Mouse (Mus musculus) forebrain, postnatal 0 days (tissue): ENCODE data around the gene Inpp5a. TPM values are rescaled to one million over a fixed set of nuclear protein-coding genes. Genes with fewer than 3 reads are reported as not detected.

Experiments
- ATAC-seq: fragments of 200-750 bp; cut with Nextera tagmentation; 2 replicates; pipeline ENCODE4 v1.8.0; 2017; ENCODE audit warnings: mild to moderate bottlenecking, moderate library complexity
- DNase-seq: peaks from one replicate; pipeline ENCODE4 v3.0.0-alpha.2; 2015
- H3K27ac ChIP-seq: fragments of 300-500 bp; sonication (generic); 2 replicates; pipeline ENCODE4 v1.5.1; 2014; ENCODE audit warnings: low read depth, mild to moderate bottlenecking, antibody characterized with exemption, low read length, moderate library complexity, mixed read lengths
- H3K27me3 ChIP-seq: fragments of 300-500 bp; sonication (generic); 2 replicates; pipeline ENCODE4 v1.6.1; 2014; ENCODE audit warnings: mild to moderate bottlenecking, low read length, mixed read lengths; ENCODE audit not compliant: insufficient read depth
- H3K36me3 ChIP-seq: fragments of 300-500 bp; sonication (generic); 2 replicates; pipeline ENCODE4 v1.6.1; 2014; ENCODE audit warnings: mild to moderate bottlenecking, moderate library complexity; ENCODE audit not compliant: insufficient read depth
- H3K4me1 ChIP-seq: fragments of 300-500 bp; sonication (generic); 2 replicates; pipeline ENCODE4 v1.6.1; 2014; ENCODE audit warnings: antibody characterized with exemption; ENCODE audit not compliant: insufficient read depth
- H3K4me2 ChIP-seq: fragments of 300-500 bp; sonication (generic); 2 replicates; pipeline ENCODE4 v1.6.1; 2014; ENCODE audit warnings: low read depth, mild to moderate bottlenecking, moderate library complexity
- H3K4me3 ChIP-seq: fragments of 300-500 bp; sonication (generic); 2 replicates; pipeline ENCODE4 v1.5.1; 2014; ENCODE audit warnings: low read depth, low read length, mixed read lengths
- H3K9ac ChIP-seq: fragments of 300-500 bp; sonication (generic); 2 replicates; pipeline ENCODE4 v1.6.1; 2014; ENCODE audit warnings: mild to moderate bottlenecking
- H3K9me3 ChIP-seq: fragments of 300-500 bp; sonication (generic); 2 replicates; pipeline ENCODE4 v1.6.1; 2016; ENCODE audit warnings: low read length
- CTCF ChIP-seq: sonication (generic); IDR thresholded peaks from 2 replicates; pipeline ENCODE4 v1.5.1; 2016; ENCODE audit warnings: antibody characterized with exemption, control low read depth, low read depth
- WGBS: fragments of 180-500 bp; shearing (Covaris S2); extraction: QIAGEN DNeasy Blood & Tissue Kit; methylation state at CpG from one replicate; pipeline ENCODE4 v1.1.7; 2014; 5-methylcytosine and 5-hydroxymethylcytosine counted together
- polyA plus RNA-seq: library from polyadenylated mRNA; unstranded; fragments of >200 nt; fragmentation: Nextera tagmentation; extraction: Ambion mirVana; gene quantifications from 2 replicates; pipeline ENCODE4 v1.2.1, GENCODE M21; 2015
- total RNA-seq: library from RNA; depleted of rRNA; stranded (reverse); fragments of >200 nt; gene quantifications from 2 replicates; pipeline ENCODE4 v1.2.3, GENCODE M21; 2014

Gene Inpp5a
- total and polyA plus RNA-seq, 2 experiments from 2014 or later, result 8.8 to 16.3 TPM

- no peak for TF ChIP-seq CTCF
- H3K9ac ChIP-seq, result no peak overlapping the region
- 0 out of 2 replicates have a peak, but pooled peaks have one; percentile 4 for ATAC-seq
- peak; percentile 49 for DNase-seq
- no peaks in the 10 kb centered on the region for H3K9me3 ChIP-seq
- WGBS, result 3% methylated on average over 78 of the region's 78 CpGs
- H3K27ac ChIP-seq, result no peak overlapping the region
- H3K4me1 ChIP-seq, result peaks cover 8% of the 10 kb centered on the region; the same call in 1 of the 2 replicates
- H3K27me3 ChIP-seq, result peaks cover 52% of the 10 kb centered on the region
- H3K4me3 ChIP-seq, result no peak overlapping the region; the same call in 1 of the 2 replicates
- peak overlapping the region; percentile 35; the same call in 1 of the 2 replicates for H3K4me2 ChIP-seq
- no peaks in the 10 kb centered on the region for H3K36me3 ChIP-seq
Measured at GRCm38 (mm10) chr7:139580851-139581775, 192.2 kb downstream of the Inpp5a start.

GRCm38 (mm10) chr7:139581801-139582571 lies 193.1 kb downstream of the Inpp5a start:
- Histone ChIP-seq H3K4me1 (peaks cover 8% of the 10 kb centered on the region; the same call in 1 of the 2 replicates), H3K9me3 (no peaks in the 10 kb centered on the region), H3K27me3 (peaks cover 61% of the 10 kb centered on the region), H3K9ac (no peak overlapping the region), H3K36me3 (no peaks in the 10 kb centered on the region), H3K4me3 (peak overlapping the region; percentile 20), H3K27ac (no peak overlapping the region), H3K4me2 (peak overlapping the region; percentile 35)
- no peak for TF ChIP-seq CTCF
- DNase-seq (peak; percentile 56), ATAC-seq (peak; percentile 48; the same call in 1 of the 2 replicates)
- WGBS, result 2% methylated on average over 82 of the region's 82 CpGs

GRCm38 (mm10) chr7:139582595-139582994 lies 193.7 kb downstream of the Inpp5a start, which contains the start of gene Nkx6-2:
Nkx6-2 (minus strand) TSS chr7:139582797.
- H3K27me3 ChIP-seq, result peaks cover 66% of the 10 kb centered on the region
- H3K4me3 ChIP-seq, result peak within 1 kb of the TSS; percentile 20
- peak within 1 kb of the TSS; percentile 35 for H3K4me2 ChIP-seq
- no peak within 1 kb of the TSS for H3K9ac ChIP-seq
- TF ChIP-seq CTCF, result no peak
- H3K36me3 ChIP-seq, result no peaks in the 10 kb centered on the region
- H3K9me3 ChIP-seq, result no peaks in the 10 kb centered on the region
- WGBS, result under 1% methylated on average over 56 of the region's 56 CpGs
- H3K4me1 ChIP-seq, result peaks cover 8% of the 10 kb centered on the region; the same call in 1 of the 2 replicates
- no peak for DNase-seq
- ATAC-seq, result no peak
- no peak within 1 kb of the TSS for H3K27ac ChIP-seq

GRCm38 (mm10) chr7:139583094-139583737 lies 194.3 kb downstream of the Inpp5a start:
- H3K4me3 ChIP-seq, result no peak overlapping the region
- no peaks in the 10 kb centered on the region for H3K9me3 ChIP-seq
- DNase-seq (peak; percentile 34), ATAC-seq (no peak)
- no peak overlapping the region for H3K4me2 ChIP-seq
- no peak overlapping the region for H3K9ac ChIP-seq
- WGBS, result 10% methylated on average over 17 of the region's 17 CpGs
- H3K27ac ChIP-seq, result no peak overlapping the region
- no peaks in the 10 kb centered on the region for H3K36me3 ChIP-seq
- no peak for TF ChIP-seq CTCF
- peaks cover 8% of the 10 kb centered on the region; the same call in 1 of the 2 replicates for H3K4me1 ChIP-seq
- H3K27me3 ChIP-seq, result peaks cover 64% of the 10 kb centered on the region

- DNase-seq (peak; percentile 83), ATAC-seq (no peak; the same call in 1 of the 2 replicates)
- H3K4me1 ChIP-seq, result peaks cover 8% of the 10 kb centered on the region; the same call in 1 of the 2 replicates
- H3K27ac ChIP-seq, result no peak overlapping the region
- H3K27me3 ChIP-seq, result peaks cover 63% of the 10 kb centered on the region
- H3K4me3 ChIP-seq, result no peak overlapping the region
- no peak for TF ChIP-seq CTCF
- H3K9ac ChIP-seq, result no peak overlapping the region
- no peaks in the 10 kb centered on the region for H3K9me3 ChIP-seq
- no peak overlapping the region for H3K4me2 ChIP-seq
- H3K36me3 ChIP-seq, result no peaks in the 10 kb centered on the region
- 2% methylated on average over 53 of the region's 53 CpGs for WGBS
Measured at GRCm38 (mm10) chr7:139584221-139585175, 195.6 kb downstream of the Inpp5a start.
